Mouse (Mus musculus): Measurements from ENCODE around the gene Ell2.
"Not testable (repeated sequence)": the region's sequence is repeated elsewhere in the genome, so short reads cannot be mapped to it uniquely, and the experiment has no call there.

Ell2 gene

GRCm38 (mm10) chr13:75706457-75706856 is at the start of gene Ell2:
Gene Ell2 (plus strand): TSS chr13:75706757.
- no peak for DNase-seq (ENCODE audit: low spot score)

- no peak for DNase-seq (ENCODE audit: low spot score)
Measured at GRCm38 (mm10) chr13:75685438-75685837, 21.1 kb upstream of the Ell2 start.

- no peak for DNase-seq (ENCODE audit: low spot score)
Measured at GRCm38 (mm10) chr13:75686995-75687394, 19.6 kb upstream of the Ell2 start.

- no peak for DNase-seq (ENCODE audit: low spot score)
Measured at GRCm38 (mm10) chr13:75691625-75692024, 14.9 kb upstream of the Ell2 start.

GRCm38 (mm10) chr13:75693081-75693480 is 13.5 kb upstream of the Ell2 start:
- DNase-seq (ENCODE audit: low spot score) = no peak

- DNase-seq (ENCODE audit: low spot score) = no peak
Measured at GRCm38 (mm10) chr13:75702814-75703213, 3.7 kb upstream of the Ell2 start.

- peak; percentile 96 for DNase-seq (ENCODE audit: low spot score)
Measured at GRCm38 (mm10) chr13:75706882-75707816, 592 bp downstream of the Ell2 start.

- peak; percentile 54 for DNase-seq (ENCODE audit: low spot score)
Measured at GRCm38 (mm10) chr13:75707821-75708636, 1.5 kb downstream of the Ell2 start.

GRCm38 (mm10) chr13:75708637-75709002 is 2.1 kb downstream of the Ell2 start:
- no peak for DNase-seq (ENCODE audit: low spot score)

- DNase-seq (ENCODE audit: low spot score) = peak; percentile 12
Measured at GRCm38 (mm10) chr13:75709026-75709778, 2.6 kb downstream of the Ell2 start.

- no peak for DNase-seq (ENCODE audit: low spot score)
Measured at GRCm38 (mm10) chr13:75710152-75710551, 3.6 kb downstream of the Ell2 start.

GRCm38 (mm10) chr13:75711517-75711916 is 5.0 kb downstream of the Ell2 start:
- DNase-seq (ENCODE audit: low spot score) = not testable (repeated sequence)

GRCm38 (mm10) chr13:75712544-75712943 is 6.0 kb downstream of the Ell2 start:
- DNase-seq (ENCODE audit: low spot score) = not testable (repeated sequence)

- no peak for DNase-seq (ENCODE audit: low spot score)
Measured at GRCm38 (mm10) chr13:75714407-75714806, 7.8 kb downstream of the Ell2 start.

- no peak for DNase-seq (ENCODE audit: low spot score)
Measured at GRCm38 (mm10) chr13:75717638-75718302, 11.2 kb downstream of the Ell2 start.

- DNase-seq (ENCODE audit: low spot score) = no peak
Measured at GRCm38 (mm10) chr13:75718376-75718775, 11.8 kb downstream of the Ell2 start.

GRCm38 (mm10) chr13:75719645-75720044 is 13.1 kb downstream of the Ell2 start:
- DNase-seq (ENCODE audit: low spot score) = no peak

GRCm38 (mm10) chr13:75726569-75727373 is 20.2 kb downstream of the Ell2 start:
- no peak for DNase-seq (ENCODE audit: low spot score)

GRCm38 (mm10) chr13:75727932-75728331 is 21.4 kb downstream of the Ell2 start:
- DNase-seq (ENCODE audit: low spot score) = no peak

GRCm38 (mm10) chr13:75729834-75730233 is 23.3 kb downstream of the Ell2 start:
- no peak for DNase-seq (ENCODE audit: low spot score)

GRCm38 (mm10) chr13:75730717-75731116 is 24.2 kb downstream of the Ell2 start:
- no peak for DNase-seq (ENCODE audit: low spot score)

Measured in yolk sac, embryonic 10.5 days (tissue).